Mouse (Mus musculus): ENCODE data around the gene Adgrl3.

Gene Adgrl3

DNA sequence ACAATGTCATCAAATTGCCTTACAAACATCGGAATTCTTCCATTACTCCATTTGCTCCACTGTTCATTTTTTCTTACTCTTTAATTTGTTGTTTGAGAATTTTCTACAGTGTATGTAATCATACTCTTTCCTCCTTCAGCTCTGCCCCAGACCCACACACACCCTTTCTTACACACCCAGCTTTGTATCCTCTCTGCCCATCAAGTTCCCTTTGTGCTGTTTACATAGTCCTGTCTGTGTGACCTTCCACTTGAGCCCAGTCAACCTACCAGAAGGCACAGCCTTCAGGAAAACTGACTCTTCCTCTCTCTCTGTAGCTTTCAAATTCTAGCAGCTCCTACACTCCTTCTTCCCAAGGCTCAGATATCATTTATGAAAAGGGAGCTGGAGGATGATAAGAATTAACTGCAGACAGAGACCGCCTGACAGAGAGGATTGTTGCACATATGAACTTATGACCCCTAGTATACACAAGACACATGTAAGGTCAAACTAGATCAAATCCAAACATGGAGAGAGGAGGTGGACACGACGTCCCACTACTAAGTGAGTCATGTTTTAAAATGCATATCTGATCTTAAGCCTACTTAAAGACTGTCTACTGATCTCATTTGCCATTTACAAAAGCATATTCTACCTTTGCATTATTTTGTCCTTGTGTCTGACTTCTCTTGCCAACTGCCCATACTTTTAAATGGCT is 654.5 kb downstream of the Adgrl3 start:
- no peak for DNase-seq (ENCODE audit: low spot score)

DNA sequence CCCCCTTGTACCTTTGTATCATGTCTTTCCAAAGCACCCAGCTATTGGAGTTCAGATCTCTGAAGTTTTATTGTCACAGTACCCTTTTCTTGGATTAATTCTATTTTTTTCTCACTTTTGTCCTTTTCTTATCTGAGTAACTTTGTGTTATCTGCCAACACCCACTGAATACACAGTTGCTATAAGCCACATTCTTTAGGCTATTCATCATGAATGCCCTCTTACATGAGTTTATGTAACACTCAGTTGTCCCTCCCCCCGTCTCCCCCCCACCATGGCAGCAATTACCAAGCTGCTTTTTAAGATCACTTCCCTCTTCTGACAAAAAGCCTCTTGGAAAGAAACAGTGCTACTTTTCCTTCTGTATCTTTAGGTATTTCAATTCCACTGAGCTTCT is 655.0 kb downstream of the Adgrl3 start:
- DNase-seq (ENCODE audit: low spot score) = no peak

DNA sequence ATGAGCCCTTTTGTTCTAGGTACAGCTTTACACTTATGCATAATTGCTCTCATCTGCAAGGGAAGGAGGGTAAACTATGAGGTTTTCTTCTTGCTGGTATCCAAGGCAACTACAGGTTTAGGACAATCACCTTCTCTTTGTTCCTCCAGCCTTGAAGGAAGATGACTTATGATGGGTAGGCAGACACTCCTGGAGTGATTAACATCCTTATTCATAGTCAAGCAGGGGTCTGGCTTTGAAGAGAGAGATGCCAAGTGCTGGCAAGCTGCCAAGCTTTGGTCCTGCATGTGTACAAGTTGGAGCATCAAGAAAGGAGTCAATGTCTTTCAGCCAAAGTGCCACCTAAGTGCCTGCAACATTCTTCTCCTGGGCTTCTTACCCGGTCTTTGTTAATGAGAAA is 657.0 kb downstream of the Adgrl3 start:
- DNase-seq (ENCODE audit: low spot score) = no peak

DNA sequence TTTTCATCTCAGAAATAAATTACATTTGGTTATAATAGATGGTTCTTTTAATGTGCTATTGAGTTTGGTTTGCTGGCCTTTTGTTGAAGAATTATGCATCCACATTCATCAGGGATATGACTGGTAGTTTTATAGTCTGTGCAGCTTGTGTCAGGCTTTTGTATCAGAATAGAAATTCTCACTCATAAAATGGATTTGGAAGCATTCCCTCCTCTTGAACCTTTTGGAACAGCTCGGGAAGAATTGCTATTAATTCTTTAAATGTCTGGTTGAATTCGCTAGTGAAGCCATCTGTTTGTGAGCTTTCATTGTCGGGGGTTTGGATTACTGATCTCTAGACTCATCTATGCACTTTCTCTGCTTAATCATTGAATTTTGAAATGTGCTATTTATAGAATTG is 666.3 kb downstream of the Adgrl3 start:
- no peak for DNase-seq (ENCODE audit: low spot score)

DNA sequence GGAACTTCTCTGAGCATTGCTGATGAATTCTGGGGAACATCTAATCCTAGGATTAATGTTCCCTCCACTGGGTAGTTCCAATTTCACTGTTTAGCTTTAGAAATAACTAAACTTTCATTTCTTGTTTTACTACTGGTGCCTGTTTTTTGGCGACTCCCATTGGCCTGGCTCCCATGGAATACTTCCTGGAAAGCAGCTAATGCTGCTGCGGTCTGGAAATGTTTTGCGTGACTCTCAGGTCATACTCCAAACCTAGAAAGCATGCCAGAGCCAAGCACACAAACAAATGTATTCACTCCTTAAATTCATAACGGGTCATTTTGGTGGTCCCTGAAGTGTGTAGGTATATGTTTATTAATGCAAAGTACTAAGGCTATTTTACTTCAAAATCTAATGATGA is 666.9 kb downstream of the Adgrl3 start:
- no peak for DNase-seq (ENCODE audit: low spot score)

DNA sequence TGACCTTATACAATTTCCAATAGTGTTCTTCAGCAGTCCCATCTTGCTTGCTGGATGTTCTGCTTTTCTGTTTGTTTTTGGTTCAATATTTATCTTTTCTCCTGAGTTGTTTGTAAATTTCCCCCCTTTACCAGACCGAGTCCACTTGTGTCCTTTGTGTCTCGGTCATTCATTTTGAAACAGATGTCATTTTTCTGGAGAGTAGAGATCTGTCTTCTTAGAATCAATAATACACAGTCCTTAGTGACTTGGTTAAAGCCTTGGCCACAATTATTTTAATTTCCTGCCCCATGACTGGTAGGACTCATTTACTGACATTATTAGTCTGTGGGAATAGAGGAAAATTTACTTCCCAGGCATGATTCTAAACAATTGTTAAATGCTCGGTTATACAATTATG is 709.7 kb downstream of the Adgrl3 start:
- no peak for DNase-seq (ENCODE audit: low spot score)

DNA sequence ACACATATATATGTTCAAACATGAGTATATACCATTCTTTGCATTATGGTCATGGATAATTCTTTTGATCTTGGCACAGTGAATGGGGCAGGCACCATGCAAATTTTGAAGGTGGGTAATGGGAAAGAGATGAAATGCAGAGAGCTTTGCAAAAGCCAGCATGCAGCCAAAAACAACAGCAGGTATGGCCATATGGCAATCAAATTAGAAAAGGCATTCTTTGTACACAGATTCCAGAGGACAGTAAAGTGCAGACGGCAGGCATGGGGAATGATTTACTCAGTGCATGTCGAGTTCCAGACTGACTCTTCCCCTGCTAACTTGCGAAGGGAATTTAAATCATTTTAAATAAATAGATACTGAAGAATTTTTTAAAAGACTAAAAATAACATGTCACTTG is 716.1 kb downstream of the Adgrl3 start:
- DNase-seq (ENCODE audit: low spot score) = no peak

DNA sequence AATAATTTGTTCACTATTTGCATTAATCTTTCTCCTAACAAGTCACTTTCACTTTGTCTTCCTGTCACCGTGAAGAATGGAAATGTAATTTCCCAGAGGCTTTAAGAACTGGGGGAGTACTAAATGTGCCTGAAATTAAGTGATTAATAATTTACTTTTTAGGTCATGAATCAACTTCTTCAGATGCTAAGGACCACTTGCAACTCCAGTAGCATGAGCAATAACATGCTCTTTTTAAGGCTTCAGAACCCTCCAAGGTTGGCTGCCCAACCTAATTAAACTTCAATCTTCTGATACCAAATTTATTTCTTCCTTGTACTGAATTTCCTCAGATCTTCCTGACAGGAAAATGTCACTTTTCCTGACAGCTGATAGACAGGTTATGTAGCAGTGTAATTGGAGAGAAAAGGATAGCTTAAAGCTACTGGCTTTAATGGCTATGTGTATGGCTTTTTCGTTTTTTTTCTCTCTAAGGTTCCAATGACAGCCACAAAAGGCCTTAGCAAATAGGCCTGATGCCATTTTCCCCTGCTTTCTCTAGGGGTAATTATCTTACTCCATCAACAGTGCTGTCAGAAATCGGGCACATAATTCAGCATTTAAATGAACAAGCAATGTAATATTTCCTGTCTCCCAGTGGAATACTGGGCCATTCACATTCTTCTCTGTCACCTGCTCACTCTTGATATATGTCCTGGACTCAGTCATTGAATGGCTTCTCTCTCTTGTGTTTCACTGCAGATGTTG is 718.5 kb downstream of the Adgrl3 start:
- DNase-seq (ENCODE audit: low spot score) = no peak

DNA sequence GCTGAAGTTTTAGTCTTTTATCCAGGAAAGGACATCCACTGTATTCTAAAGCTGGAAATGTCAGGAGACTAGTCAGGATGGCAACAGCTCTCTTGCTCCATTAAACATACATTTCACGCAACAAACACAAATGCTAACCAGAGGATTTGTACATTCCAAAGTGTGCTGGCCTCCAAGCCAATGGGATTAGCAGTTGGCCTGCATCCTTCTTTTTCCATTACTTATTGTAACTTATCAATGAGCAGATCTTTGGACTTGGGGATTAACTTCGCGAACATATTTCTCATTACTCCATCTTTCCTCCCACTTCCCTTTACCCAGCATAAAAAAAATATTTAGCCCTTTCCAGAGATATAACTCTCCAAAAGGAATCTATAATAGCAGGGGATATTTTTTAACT is 732.5 kb downstream of the Adgrl3 start:
- DNase-seq (ENCODE audit: low spot score) = no peak

DNA sequence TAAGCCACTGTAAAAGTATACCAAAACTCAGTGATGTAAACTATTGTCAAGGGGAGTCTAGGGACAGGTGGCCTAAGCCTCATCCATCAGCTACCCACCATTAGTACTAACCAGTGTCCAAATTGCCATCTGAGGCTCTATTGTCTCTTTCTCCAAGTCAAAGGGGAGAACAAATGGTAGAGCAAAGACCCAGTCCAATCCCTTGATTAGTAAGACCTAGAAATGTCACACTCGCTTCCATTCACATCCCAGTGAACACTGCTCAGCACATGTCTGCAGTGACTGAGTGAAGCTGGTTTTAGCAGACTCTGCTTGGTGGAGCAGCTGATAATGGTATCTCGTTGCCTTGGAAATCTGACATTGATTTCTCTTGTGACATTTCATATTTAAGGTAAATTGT is 735.8 kb downstream of the Adgrl3 start:
- DNase-seq (ENCODE audit: low spot score) = no peak

DNA sequence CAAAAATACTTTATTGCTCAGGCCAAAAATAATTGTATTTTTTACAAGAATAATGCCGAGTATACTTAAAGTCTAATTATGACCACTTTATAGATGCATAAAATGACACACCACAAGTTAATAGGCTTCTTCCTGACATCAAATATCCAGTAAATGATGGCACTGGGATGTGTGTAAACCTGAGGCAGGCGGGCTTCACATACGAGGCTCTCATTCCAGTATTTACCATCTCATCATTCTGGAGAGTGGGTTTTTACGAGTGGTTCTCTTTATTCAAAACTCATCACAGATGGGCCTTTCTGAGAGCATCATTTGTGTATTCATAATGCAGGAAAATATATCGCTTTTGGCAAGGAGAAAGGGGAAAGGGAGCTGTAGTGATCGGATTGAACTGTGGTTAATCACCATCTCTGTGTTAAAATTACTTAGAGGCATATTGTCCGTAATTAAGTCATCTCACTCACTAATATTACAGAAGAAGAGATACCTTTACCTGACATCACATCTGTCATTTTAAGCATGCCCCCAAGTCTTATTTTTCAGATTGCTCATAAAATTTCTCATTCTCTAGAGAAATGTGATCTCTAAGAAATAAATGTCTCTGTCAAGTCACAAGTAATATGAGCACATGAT is 737.3 kb downstream of the Adgrl3 start:
- DNase-seq (ENCODE audit: low spot score) = no peak

DNA sequence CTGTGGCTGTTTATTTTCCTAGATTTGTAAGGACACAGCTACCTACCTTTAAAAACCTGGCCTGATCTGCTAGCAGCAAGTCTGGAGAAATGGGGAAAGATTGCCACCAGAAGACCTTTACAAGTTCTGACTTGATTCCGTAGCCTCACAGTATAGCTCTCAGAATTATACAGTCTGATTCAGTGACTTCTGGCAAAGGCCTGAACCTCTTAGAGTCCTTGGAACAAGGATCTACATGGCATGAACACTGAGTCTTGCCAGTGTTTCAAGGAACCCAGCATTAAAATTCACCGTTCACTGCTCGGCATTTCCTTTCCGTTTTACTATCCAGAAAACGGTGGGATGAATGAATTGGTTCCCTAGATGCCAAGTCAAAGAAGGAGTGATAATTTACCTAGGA is 756.3 kb downstream of the Adgrl3 start:
- no peak for DNase-seq (ENCODE audit: low spot score)

DNA sequence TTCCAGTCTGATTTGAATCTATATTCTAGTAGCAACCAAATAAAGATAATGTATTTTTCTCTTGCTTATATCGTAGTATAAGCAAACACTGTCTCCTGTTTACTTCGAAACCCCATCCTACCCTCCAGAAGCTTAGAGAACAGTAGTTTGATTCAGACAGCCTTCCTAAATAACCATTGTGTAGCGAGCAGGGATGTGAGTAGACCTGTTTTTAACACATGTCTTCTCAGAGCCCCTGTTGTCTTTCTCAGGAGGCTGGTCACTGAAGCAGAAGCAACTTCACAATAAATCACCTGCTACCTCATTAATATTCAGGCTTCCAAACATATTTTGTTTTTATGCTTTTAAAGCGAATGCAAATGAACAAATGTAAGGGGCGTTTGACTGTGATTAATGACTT is 756.8 kb downstream of the Adgrl3 start:
- DNase-seq (ENCODE audit: low spot score) = no peak

DNA sequence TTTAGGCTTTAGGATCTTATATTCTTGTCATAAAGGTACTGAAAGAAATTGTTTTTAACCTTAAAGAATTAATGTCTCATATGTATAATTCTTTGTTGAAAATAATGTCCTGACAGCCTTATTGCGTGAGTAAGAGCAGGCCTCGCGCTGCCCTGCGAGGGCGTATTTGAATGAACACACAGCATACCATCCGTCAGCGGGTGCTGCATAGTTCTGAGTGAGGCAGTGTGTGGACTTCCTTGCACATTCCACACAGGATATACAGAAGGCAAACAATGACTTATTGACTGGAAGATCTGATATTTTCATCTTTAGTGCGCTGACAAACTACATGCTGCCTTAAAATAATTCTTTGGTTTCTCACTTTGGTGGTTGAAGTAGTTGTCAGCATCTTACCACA is 764.8 kb downstream of the Adgrl3 start:
- DNase-seq (ENCODE audit: low spot score) = no peak

DNA sequence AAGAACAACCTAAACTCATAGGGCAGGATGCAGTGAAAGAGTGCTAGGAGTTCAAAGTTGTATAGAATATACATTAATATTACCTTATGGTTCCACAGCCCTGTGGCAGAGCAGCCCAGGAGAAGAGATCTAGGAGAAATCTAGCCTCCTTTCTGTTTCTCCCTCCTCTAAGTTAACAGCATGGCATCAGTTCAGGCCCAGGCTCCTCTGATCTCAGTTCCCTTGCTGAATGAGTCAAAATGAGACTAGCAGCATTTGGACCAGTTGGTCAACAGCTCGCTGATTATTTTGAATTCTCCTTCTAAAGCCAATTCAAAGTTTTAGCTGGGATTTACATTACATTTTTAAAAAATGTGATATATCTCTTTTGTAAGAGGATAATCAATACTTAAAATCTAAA is 770.8 kb downstream of the Adgrl3 start:
- DNase-seq (ENCODE audit: low spot score) = no peak

DNA sequence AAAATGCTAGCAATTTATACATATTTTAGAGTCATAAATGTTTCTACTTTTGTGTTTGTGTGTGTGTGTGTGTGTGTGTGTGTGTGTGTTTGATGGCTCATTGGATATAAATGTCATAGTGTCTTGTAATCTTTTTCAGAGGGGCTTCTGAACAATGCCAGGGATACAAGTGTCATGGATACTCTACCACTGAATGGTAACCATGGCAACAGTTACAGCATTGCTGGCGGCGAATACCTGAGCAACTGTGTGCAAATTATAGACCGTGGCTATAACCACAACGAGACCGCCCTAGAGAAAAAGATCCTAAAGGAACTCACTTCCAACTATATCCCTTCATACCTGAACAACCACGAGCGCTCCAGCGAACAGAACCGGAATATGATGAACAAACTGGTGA is 774.2 kb downstream of the Adgrl3 start:
- DNase-seq (ENCODE audit: low spot score) = no peak

DNA sequence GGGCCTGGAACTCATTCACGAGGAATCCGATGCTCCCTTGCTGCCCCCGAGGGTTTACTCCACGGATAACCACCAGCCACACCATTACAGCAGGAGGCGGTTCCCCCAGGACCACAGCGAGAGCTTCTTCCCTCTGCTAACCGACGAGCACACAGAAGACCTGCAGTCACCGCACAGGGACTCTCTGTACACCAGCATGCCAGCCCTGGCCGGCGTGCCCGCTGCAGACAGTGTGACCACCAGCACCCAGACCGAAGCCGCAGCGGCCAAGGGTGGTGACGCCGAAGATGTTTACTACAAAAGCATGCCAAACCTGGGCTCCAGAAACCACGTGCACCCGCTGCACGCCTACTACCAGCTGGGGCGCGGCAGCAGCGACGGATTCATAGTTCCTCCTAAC is 774.7 kb downstream of the Adgrl3 start:
- DNase-seq (ENCODE audit: low spot score) = no peak

DNA sequence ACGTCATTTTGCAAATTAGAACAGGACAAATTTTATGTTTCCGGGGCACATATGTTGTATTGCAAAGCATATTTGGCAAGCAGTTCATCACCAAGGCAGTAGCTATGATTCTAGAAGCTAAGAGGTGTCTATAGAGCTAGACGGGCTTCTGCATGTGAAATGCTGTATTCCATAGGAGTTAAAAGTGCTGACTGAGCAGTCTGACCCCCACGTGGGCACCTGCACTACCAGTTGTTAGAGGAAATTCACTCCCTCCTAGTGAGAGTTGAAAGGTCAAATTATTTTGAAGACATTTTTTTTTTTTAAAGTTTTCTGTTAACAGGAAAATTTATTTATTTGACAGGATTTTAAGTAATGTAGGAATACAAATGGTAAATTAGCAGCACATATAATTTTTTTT is 776.2 kb downstream of the Adgrl3 start:
- no peak for DNase-seq (ENCODE audit: low spot score)

DNA sequence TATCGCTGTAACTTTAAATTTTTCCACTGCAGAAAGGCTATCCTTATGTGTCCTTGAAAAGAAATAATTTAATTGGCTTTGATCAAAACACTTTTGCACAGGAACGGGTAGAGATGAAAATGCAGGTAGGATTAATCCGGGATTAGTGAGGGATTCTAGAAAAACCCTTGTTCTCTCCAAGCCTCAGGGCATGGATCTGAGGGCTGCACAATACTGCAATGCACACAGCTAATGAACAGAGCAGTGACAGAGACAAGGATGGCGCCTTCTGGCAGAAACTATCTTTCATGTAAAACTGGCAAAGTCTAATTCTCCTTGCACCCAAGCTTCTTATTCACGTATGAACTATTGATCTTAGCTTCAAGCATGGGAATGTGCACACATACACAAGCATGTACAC is 791.0 kb downstream of the Adgrl3 start:
- DNase-seq (ENCODE audit: low spot score) = no peak

DNA sequence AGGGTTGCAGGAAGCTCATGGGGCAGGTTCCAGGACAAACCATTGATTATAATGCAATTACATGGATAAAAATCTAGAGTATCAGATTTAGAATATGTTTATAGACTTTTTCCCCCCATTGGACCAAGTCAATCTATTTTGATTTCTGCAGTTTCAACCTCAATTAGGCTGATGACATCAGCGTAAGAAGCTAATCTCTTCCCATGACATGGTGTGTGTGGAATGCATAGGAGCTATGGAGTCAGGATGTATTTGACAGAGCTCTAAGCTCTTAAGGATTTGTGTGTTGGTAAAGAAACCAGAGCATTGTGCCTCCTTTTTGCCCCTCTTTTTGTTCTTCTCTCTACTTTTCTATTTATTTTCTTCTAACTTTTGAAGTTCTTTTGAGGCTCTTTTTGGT is 812.1 kb downstream of the Adgrl3 start:
- DNase-seq (ENCODE audit: low spot score) = no peak

DNA sequence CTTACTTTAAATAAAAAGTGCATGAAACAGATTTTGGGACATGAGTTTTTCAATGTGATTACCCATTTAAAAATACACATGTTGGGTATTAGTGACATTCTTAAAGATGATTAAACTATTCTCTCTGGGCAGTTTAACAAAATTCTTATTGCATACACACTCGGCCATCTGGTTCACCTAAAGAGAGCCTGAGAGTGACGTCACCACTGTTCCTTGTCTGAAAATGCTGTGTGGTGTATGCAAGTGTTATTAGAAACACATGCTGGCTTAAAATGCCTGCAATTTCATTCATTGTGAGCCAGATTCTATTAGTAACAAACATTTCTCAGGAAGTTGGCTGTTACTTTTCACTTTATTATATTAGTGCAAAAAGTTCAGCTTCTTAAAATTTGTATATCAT is 812.7 kb downstream of the Adgrl3 start:
- DNase-seq (ENCODE audit: low spot score) = no peak

DNA sequence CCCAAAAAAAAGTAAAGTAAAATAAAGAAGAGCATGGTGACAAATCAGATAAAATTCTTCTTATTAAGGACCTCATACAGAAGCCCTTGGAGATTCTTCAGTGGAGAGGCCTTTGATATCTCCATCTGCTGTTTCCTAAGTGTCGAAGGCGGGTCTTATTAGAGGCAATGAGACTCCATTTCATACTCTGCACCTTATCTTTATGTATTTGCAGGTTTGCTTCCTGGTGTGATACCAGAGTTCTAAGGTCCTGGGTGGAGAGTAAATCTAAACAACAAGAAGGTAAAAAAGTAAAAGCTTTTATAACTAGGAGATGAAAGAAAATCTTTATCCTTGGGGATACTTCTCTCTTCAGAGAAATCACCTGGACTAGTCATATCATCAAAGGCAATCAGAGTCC is 817.9 kb downstream of the Adgrl3 start:
- DNase-seq (ENCODE audit: low spot score) = no peak

DNA sequence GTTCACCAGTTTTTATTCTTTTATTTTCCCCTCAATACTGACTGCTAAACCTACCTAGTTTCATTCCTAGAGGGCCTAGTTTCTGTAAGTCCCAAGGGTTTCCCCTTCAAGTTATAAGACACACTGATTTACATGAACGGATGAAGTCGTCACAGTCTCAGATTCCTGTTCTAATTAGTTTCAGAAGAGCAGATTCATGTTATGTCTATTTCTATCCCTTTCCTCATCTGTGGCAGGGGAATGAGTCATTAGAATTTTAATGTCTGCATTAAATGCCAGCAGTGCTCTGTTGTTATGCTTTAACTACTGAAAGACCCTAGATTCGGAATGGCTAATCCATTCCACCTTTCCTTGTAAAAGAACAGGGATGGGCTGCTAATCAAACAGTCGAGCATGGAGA is 823.9 kb downstream of the Adgrl3 start:
- DNase-seq (ENCODE audit: low spot score) = no peak

DNA sequence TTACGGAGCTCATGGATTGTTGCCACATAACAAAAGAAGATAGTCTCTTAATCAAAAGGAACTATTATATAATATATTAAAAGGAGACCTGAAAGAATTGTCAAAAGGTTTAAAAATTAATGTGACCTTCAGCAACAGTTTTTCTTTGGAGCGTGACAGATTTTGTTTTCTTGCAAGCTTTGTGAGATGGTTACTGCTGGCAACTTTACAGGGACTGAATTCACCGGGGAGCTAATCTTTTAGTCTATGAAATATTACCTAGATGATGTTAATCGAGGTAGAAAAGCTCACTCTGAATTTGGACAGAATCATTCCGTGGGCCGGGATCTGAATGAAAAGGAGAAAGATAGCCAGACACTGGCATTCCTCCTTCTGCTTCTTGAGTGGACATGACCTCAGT is 850.4 kb downstream of the Adgrl3 start:
- no peak for DNase-seq (ENCODE audit: low spot score)

Data from left cerebral cortex, adult 11 months (tissue).